Mouse (Mus musculus) thymus, postnatal 36 days (tissue): ENCODE data around the gene Ppp3cb.
A peak's percentile ranks its signal among the peaks of the same experiment; 100 is the strongest.
"Not testable (repeated sequence)": the region's sequence is repeated elsewhere in the genome, so short reads cannot be mapped to it uniquely, and the experiment has no call there.

ENCODE experiments used
- DNase-seq, 2 experiments: peaks; one replicate each; pipeline ENCODE4 v3.0.0; 2022; ENCODE audit warnings: mixed read lengths in 2 of 2

Ppp3cb gene

DNA sequence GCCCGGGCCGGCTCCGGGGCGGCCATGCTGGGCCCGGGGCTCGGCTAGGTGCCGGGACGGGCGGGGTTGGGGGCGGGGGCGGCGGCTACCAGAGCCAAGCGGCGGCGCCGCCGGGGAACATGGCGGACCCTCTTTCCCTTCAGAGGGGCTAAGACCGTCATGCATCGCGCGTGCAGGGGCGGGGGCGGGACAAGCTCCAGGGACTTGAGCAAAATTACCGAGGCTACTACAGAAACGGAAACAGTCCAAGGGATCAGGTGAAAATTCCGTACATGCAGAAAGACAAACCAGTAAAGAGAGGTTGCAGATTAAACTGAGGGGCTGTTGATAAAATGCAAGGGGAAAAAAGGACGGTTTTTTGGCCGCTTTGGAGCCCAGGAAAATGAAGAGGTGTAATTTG lies at the start of gene Ppp3cb:
TSS of gene Ppp3cb (minus strand) at position 159 of the 400 bp plus-strand sequence.
- peak; percentile 84 to 86 for DNase-seq

DNA sequence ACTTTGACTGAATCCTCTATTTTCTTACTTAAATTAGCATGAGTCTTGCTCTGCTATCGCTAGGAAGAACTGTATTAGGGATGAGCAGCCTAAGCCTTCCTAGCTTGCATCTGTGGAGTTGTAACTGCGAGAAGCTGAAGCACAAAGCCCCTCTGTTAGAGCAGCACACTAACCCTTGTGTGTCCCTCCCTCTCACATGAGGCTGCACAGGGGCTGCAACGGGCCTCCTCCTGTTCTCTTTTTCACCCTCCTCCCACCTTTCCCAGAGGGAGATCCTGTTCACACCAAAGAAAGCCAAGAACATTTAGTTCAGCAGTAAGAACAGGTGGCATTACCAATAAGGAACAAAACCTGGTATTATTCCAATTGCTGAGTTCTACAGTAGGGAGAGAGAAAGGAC lies 49.4 kb upstream of the Ppp3cb start:
- no peak for DNase-seq

DNA sequence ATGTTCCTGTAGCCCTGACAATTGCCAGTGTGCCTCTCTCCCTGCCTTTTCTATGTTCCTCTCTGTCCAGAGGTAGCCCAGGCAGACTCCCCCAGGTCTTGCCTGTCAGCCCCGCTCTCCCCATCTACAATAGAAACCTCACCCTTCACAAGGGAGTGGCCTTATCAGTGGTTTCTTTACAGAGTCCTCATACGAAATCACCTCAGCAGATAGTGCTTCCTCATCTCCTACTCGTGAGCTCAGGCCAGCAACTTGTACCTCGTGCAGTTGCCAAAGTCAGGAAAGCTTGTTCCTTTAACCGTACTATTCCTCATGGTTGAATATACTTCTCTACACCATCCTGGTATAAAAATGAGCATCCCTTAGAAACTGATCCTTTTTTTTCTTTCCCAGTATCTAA lies 41.1 kb upstream of the Ppp3cb start:
- no peak for DNase-seq

DNA sequence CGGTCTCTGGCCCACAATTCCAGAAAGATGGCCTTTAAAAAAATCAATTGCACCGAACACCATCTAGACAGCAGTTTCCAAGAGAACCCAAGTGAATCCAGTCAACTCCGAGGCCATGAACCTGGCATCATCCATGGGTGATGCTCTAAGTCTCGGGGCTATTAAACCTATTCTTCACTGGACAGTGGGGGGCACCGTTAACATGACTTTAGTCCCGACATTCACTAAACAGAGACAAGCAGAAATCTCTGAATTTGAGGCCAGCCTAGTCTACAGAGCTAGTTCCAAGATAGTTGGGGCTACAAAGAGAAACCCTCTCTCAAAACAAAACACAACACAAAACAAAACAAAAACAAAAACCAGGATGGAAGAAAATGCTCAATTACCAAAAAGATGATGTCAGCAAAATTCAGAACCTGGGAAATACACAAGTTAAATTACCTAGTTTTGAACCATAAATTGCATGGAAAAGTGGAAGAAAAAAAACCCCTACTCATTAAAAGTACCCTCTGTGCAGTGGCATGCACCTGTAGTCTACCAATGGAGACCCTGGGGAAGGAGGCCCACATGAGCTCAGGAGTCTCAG lies 32.5 kb upstream of the Ppp3cb start:
- DNase-seq: no peak

DNA sequence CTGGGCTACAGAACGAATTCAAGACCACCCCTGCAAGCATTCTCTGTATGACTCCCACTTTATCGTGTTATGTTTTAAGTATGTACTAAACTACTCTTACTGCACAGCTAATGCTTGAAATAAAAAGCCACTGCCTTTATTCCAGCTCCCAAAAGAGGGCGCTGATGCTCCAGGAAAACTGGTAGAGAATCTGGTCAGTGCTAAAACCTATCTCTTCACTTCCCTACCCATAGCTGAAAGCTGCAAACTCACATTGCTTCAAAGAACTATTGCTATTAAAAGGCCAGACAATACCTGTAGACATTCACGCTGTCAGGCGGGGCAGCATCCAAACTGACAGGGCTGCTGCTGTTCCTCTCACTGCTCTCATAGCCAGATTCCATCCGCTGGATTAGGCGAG lies 29.8 kb upstream of the Ppp3cb start:
- peak; percentile 61 to 66 for DNase-seq

DNA sequence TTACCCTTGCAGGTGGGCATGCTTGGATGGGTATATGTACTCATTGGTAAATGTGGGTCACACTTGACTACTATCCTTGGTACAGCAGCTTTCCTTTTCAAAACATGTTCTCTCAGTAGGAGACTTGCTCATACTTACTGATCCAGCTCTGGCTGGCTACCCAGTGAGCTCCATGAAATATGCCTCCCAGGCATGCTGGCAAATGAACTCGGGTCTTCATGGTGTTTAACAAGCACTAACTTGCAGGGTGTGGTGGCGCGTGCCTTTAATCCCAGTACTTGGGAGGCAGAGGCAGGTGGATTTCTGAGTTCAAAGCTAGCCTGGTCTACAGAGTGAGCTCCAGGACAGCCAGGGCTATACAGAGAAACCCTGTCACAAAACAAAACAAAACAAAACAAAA lies 26.8 kb upstream of the Ppp3cb start:
- DNase-seq: not testable (repeated sequence)

DNA sequence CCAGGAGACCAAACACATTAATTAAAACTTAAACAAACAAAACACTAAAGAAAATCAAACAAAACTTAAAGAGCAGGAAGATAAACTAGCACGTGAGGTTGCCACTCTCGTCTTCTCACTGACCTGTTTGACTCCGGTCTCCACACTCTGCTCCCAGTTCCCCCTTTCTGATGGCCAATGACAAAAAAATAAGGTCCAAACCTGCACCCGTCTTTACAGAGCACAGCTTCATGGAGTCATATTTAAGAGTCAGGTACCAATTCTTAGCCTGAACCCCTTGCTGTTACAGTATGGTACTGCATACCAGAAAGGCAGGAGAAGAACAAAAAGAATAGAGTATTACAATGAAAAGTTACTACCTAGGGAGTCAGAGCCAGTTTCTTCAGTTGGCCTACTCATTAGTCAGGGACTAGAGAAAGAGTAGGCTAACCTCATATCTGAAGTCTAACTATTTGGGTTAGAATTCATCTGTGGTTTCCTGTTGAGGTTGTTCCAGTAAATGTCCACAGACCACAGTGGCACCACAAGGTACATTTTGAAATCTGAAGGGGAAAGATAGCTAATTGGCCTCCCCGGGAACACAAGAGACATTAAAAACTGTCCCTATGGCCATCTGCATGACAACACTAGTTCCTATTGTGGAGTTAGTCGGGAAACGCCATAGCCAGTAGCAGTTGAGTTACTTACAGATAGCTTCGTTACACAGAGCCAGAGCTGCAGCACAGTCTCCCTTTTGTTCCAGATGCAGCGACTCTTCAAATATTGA lies 19.1 kb upstream of the Ppp3cb start:
- no peak for DNase-seq

DNA sequence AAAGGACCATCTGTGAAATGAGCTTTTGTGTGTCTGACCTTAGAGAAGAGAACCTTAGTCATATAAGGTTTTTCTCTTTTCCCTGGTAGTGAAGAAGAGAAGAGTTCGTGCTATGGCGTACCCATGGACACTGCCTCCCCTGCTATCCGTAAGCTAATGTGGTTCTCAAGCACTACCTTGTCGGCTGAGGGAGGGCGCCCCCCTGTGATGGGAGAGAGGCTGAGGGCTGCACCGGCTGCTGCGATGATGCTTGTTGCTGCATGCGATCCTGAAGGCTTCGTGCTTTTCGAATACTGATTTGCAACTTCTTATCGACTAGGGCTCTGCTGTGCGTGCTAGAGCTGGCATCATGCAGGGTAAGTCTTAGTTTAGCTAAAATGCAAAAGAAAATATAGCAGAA lies 18.3 kb upstream of the Ppp3cb start:
- DNase-seq: peak; percentile 32 to 37

DNA sequence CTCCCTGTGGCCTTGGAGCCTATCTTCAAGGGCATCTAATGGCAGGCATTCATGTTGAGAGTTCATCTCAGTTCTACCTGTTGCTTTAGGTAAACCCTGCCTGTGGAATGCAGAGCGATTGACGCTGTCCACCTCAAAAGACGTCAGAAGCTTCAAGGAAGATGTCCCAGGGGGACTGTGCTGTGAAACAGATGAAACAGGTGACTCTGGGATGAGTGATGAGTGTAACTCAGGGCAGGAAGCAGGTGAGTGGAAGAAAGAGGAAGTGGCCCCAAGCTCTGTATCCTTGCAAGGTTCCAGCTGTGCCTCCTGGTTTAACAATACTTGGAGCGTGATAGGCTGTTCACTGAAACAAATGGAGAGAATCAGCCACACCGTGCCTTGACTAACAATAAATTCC lies 15.5 kb upstream of the Ppp3cb start:
- DNase-seq: no peak

DNA sequence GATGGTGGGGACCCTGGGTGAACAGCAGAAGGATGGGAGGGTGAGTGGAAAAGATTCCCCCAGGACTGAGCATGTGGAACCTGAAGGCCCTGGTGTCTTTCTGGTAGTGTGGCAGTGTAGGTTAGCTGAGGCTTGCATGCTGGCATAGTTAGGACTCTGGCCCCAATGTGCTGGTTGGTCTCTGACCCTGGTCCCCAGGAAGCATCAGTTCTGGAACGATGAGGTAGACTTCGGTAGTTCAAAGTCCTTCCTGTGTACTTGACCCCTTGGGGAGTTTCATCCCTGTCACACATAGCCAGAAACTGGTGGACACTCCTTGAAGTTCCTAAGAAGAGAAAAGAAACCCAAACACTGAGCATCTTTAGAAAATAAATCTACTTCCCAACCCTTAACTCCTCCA lies 3.8 kb upstream of the Ppp3cb start:
- DNase-seq: no peak

DNA sequence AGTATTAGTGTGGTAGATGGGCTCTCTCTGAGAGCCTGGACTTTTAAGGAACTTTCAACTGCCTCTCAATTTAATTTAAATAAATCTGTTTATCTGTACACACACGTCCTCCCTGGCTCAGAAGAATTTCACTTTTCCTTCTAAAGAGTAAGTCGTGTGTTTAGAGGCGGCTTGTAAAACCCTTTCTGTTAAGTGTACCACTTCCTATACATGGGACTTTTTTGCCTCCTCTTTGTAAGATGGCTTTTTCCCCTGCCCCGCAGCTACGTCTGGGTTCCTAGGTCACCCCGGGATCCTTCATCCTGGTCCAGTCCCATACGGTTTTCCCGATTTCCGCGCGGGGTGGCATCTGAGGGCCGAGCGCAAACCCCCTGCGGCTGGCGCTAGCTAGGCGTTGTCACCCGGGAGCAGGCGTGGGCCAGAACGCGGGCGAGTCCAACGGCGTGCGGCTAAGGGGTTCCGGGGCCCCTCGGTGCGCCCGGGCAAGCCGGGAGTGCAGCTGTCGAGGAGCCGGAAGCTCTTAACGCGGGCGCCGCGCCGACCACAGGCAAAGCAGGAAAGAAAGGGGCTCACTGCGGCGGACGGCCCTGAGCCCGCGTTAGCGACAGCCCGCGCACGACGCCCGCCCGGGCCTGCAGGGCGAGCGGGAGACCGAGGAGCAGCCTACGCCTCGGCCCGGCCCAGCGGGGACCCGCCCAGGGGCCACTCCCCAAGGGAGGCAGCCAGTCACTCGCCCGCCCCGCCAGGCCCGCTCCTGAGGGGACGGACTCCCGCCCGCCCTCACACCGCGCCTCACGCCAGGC lies 643 bp downstream of the Ppp3cb start:
- peak; percentile 87 to 91 for DNase-seq

DNA sequence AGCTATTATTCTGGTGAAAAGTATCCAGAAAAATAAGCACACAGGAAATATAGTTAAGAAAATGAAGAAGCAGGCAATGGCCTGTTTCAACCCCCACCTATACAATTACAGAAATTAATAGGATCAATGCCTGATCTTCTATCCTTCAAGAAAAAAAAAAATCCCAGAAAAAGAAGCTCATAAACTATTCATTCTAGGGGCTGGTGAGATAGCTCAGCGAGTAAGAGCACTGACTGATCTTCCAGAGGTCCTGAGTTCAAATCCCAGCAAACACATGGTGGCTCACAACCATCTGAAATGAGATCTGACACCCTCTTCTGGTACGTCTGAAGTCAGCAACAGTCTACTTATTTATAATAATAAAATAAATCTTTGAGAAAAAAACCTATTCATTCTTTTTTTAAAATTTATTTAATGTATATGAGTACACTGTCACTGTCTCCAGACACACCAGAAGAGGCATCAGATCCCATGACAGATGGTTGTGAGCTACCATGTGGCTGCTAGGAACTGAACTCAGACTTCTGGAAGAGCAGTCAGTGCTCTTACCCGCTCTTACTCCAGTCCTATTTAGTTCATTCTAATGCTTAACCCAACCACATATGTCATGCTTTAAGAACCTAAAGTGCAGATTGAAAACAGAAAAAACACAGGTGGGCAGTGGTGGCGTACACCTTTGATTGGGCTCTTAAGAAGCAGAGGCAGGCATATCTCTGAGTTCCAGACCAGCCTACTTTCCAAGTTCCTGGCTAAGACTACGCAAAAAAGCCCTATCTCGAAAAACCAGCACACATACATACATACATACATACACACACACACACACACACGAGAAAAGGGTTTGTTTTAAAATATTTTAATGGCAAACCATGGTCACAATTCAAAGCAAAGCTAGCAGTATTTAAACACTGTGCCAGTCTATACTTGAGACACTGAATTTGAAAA lies 1.6 kb downstream of the Ppp3cb start:
- no peak for DNase-seq

DNA sequence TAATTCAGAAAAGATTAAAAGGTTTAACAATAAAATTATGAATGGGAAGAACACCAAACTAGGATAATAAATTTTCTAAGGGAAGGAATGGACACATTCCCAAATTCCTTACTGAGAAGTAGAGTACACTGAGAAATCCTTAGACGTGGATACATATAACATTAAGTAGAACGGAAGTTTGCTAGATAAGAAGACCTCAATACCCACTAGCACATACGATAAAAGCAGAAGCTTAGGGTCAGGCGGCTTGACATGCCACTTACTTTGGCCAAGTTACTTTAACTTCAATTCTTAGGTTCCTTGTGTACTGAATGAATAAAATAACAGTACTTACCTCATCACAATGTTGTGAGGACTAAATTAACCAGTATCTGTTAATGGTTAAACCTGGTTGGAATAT lies 16.7 kb downstream of the Ppp3cb start:
- no peak for DNase-seq

DNA sequence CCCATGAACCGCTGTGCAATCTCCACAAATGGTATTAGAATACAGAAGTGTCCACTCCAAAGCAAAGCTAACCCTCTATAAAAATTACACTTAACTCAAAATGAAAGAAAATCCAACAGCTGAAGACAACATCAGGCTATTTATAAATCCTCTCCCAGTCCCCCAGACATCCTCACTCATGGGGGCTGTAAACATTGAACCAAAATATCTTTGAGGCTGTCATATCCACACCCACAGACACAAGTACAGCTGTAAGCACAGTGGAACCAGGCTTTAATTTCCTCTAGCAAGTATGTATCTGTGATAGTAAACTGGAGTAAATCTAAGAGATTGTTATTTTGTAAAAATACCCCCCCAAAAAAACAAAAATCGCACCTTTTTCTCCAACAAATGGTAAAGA lies 26.2 kb downstream of the Ppp3cb start:
- no peak for DNase-seq

DNA sequence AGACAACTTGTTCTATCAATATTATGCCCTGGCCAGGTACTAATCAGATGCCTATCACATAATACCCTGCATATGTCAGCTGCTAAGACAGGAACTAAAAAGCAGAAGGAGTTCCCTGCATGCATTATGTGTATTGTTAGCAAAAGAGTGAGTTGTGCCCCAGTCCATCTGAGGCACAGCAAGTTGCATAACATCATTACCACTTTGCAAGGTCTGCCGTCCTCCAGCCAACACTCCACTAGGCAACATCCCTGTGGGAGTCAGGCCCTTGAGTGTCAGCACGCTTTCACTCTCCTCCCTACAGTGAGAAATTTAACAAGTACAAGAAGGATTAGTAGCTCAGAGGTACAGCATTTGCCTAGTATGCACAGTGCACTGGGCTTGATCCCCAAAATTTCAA lies 37.9 kb downstream of the Ppp3cb start:
- DNase-seq: no peak

DNA sequence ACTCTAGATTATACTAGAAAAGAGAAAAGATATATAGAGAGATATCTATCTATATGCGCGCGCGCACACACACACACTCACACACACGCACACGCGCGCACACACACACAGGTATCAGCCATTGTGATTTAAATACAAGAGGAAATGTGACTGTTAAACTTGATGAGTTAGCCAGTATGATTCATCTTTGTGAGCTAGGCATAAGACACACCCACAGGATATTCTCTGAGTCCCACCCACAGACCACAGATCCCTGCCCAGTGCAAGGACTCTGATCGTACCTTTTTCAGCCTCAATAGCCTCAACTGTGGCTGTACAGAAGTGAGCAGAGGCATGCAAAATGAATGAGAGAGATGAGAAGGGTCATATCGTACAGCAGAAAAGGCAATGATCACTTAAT lies 43.4 kb downstream of the Ppp3cb start:
- DNase-seq: no peak

DNA sequence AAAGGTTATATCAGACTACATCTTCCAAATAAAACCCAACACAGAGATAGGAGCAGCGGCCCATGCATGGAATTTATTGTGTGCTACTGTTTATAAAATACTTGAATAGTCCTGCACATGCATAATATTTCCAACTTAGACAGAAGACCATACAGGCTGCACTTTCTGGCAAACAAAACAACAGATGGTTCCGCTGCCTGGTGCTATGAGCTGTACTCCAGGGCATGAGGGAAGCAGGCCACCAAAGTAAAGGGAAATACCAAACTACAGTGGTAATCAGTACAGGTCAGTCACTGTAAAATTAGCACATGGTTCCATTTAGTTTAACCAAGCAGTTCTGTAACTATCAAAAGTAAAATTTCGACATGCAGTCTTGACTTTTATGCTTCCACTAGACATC lies 46.4 kb downstream of the Ppp3cb start:
- no peak for DNase-seq

DNA sequence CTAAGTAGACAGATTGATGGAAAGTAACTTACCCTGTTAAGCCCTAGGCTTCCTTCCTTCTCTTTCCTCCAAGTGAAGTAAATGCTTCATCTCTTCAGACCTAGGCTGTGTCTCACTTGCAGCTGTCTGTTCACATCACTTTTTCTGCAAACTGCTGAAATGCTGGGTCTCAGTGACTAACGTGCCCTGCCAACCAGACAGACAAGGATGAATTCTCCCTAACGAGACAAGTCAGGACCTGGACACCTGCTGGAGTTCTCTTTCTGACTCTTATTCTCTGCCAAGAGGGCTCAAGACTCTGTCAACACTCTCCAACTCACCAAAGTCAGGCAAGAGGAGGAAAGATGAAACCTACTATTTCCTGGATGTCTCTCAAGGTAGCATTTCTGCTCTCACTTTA lies 49.8 kb downstream of the Ppp3cb start, which contains the start of gene Mss51:
TSS of gene Mss51 (minus strand) at position 299 of the 400 bp plus-strand sequence.
- no peak for DNase-seq

DNA sequence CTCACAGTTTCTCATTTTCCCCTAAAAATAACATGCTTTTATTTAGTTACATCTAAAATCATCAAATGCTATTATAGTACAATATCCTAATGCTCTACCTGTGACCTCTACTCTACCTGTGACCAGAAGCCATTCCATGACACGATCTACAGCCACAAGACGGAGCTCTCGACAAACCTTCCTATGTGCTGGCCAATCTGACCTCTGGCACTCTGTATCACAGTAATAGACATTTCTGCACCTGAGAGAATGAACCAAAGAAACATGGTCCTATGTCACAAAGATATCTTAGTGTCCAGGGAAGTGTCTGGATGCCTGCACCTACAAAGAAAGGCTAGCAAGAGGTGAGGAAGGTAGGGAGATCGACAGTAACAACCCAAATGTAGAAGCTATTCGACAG lies 60.3 kb downstream of the Ppp3cb start:
- no peak for DNase-seq

DNA sequence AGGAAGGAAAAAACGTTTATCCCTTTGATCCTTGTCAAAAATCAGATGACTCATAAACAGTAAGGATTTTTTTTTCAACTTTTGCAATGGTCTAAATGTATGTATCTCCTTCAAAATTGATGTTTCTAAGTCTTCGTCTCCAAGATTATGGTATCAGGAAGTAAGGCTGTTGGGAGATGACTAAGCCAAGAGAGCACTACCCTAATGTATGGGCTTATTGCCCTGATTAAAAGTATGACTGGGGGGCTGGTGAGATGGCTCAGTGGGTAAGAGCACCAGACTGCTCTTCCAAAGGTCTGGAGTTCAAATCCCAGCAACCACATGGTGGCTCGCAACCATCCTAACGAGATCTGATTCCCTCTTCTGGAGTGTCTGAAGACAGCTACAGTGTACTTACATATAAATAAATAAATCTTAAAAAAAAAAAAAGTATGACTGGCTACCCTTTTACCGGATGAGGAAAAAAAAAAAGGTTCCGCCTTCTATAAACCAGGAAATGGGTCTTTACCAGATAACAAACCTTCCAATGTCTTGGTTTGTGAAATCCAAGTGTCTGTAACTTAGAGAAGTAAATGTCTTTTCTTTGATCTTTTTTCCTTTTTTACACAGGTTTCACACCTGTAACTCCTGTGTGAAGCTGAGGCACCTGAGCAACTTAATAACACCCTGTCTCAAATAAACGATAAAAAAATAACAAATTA lies 64.2 kb downstream of the Ppp3cb start:
- no peak for DNase-seq

DNA sequence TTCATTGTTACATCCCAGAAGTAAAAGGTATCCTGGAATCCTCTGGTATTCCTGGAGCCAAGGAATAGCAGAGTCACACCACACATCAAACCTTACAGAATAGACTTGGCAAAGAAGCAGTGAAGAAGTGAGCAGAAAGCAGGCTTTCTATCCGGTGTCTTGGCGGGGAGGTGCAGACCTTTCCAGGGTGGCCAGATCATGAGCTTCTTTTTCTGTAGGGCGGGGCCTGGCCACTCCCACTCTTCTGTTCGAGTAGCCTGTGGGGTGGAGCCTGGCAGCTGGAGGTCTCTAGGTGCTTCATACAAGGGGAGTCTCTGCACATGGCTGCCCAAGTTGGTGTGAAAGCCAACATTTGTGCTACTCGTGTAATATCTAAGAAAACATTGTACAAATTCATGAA lies 65.2 kb downstream of the Ppp3cb start:
- peak in 1 of 2 experiments; percentile 32 for DNase-seq

DNA sequence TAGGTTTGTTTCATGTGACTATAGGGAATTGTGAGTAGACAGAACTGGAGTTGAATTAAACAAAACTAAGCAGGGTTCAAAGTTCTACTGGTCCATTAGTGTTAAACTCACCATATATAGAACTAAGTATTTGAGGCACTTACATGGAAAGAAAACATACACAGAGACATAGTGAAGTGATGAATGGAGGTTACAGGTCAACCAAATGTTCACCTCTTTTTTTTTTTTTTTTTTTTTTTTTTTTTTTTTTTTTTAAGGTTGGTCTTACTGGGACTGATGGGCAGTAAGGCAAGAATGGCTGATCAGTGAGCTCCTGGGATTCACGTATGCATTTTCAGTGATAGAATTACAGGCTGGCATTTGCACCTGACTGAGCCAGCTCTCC lies 66.2 kb downstream of the Ppp3cb start:
- no peak for DNase-seq
